Mouse (Mus musculus): Measurements from ENCODE around the gene Atp6ap1l.
"Not testable (repeated sequence)": the region's sequence is repeated elsewhere in the genome, so short reads cannot be mapped to it uniquely, and the experiment has no call there.

The Atp6ap1l gene

GRCm38 (mm10) chr13:90905176-90905575 is at the start of gene Atp6ap1l:
TSS of gene Atp6ap1l (minus strand) at chr13:90905355.
- in situ Hi-C loops (cut with MboI, MseI): no loop called here

GRCm38 (mm10) chr13:90939600-90939999 is 34.4 kb upstream of the Atp6ap1l start:
- in situ Hi-C loops (cut with MboI, MseI): loop anchor here (25.0 kb wide), 1 partner anchor 698 kb away; no protein-coding TSS in a partner anchor

- in situ Hi-C loops (cut with MboI, MseI): loop anchor here (25.0 kb wide), 1 partner anchor 698 kb away; no protein-coding TSS in a partner anchor
Measured at GRCm38 (mm10) chr13:90939192-90939591, 34.0 kb upstream of the Atp6ap1l start.

GRCm38 (mm10) chr13:90935852-90936251 is 30.7 kb upstream of the Atp6ap1l start:
- in situ Hi-C loops (cut with MboI, MseI): loop anchor here (25.0 kb wide), 1 partner anchor 701 kb away; no protein-coding TSS in a partner anchor

GRCm38 (mm10) chr13:90933256-90933655 is 28.1 kb upstream of the Atp6ap1l start:
- in situ Hi-C loops (cut with MboI, MseI): loop anchor here (25.0 kb wide), 1 partner anchor 704 kb away; no protein-coding TSS in a partner anchor

GRCm38 (mm10) chr13:90929847-90930246 is 24.7 kb upstream of the Atp6ap1l start:
- in situ Hi-C loops (cut with MboI, MseI): loop anchor here (25.0 kb wide), 1 partner anchor 707 kb away; no protein-coding TSS in a partner anchor

GRCm38 (mm10) chr13:90928266-90928665 is 23.1 kb upstream of the Atp6ap1l start:
- in situ Hi-C loops (cut with MboI, MseI): loop anchor here (25.0 kb wide), 1 partner anchor 709 kb away; no protein-coding TSS in a partner anchor

- in situ Hi-C loops (cut with MboI, MseI): loop anchor here (25.0 kb wide), 1 partner anchor 710 kb away; no protein-coding TSS in a partner anchor
Measured at GRCm38 (mm10) chr13:90926938-90927633, 21.9 kb upstream of the Atp6ap1l start.

GRCm38 (mm10) chr13:90926125-90926765 is 21.1 kb upstream of the Atp6ap1l start:
- in situ Hi-C loops (cut with MboI, MseI): loop anchor here (25.0 kb wide), 1 partner anchor 711 kb away; no protein-coding TSS in a partner anchor

- in situ Hi-C loops (cut with MboI, MseI): loop anchor here (25.0 kb wide), 1 partner anchor 712 kb away; no protein-coding TSS in a partner anchor
Measured at GRCm38 (mm10) chr13:90925191-90925590, 20.0 kb upstream of the Atp6ap1l start.

GRCm38 (mm10) chr13:90924072-90924471 is 18.9 kb upstream of the Atp6ap1l start:
- in situ Hi-C loops (cut with MboI, MseI): no loop called here

GRCm38 (mm10) chr13:90923617-90924016 is 18.5 kb upstream of the Atp6ap1l start:
- in situ Hi-C loops (cut with MboI, MseI): not testable (repeated sequence)

- in situ Hi-C loops (cut with MboI, MseI): no loop called here
Measured at GRCm38 (mm10) chr13:90922751-90923612, 17.8 kb upstream of the Atp6ap1l start, which contains the start of gene Rps23. TSS of gene Rps23 (plus strand) at chr13:90922958.

GRCm38 (mm10) chr13:90914721-90915120 is 9.6 kb upstream of the Atp6ap1l start:
- in situ Hi-C loops (cut with MboI, MseI): no loop called here

GRCm38 (mm10) chr13:90913675-90914192 is 8.6 kb upstream of the Atp6ap1l start:
- in situ Hi-C loops (cut with MboI, MseI): no loop called here

- in situ Hi-C loops (cut with MboI, MseI): no loop called here
Measured at GRCm38 (mm10) chr13:90912760-90913674, 7.9 kb upstream of the Atp6ap1l start.

GRCm38 (mm10) chr13:90907376-90907775 is 2.2 kb upstream of the Atp6ap1l start:
- in situ Hi-C loops (cut with MboI, MseI): no loop called here

GRCm38 (mm10) chr13:90896821-90897220 is 8.3 kb downstream of the Atp6ap1l start:
- in situ Hi-C loops (cut with MboI, MseI): no loop called here

- in situ Hi-C loops (cut with MboI, MseI): no loop called here
Measured at GRCm38 (mm10) chr13:90896098-90896497, 9.1 kb downstream of the Atp6ap1l start.

GRCm38 (mm10) chr13:90894819-90895218 is 10.3 kb downstream of the Atp6ap1l start:
- in situ Hi-C loops (cut with MboI, MseI): no loop called here
